Mouse (Mus musculus) testis, adult 2 months (tissue): ENCODE measurements around the gene Maea.

Source experiments
- CTCF ChIP-seq: fragments of 200-500 bp; IDR thresholded peaks from 2 replicates; pipeline ENCODE4 v1.5.1; 2012; ENCODE audit warnings: low read depth, mild to moderate bottlenecking, inconsistent platforms, low read length, moderate library complexity; ENCODE audit not compliant: control insufficient read depth, insufficient read depth, insufficient replicate concordance
- POLR2A ChIP-seq: fragments of 200-500 bp; IDR thresholded peaks from 2 replicates; pipeline ENCODE4 v1.6.1; 2012; ENCODE audit warnings: low read depth, mild to moderate bottlenecking, inconsistent platforms, low read length, moderate library complexity; ENCODE audit not compliant: control insufficient read depth

- TF ChIP-seq POLR2A (no peak), CTCF (no peak)
These were observed 682 bp upstream of the Maea start for GRCm38 (mm10) chr5:33334381-33335272.
